Mouse (Mus musculus): ENCODE data around the gene Auts2. TPM values are rescaled to one million over a fixed set of nuclear protein-coding genes. Genes with fewer than 3 reads are reported as not detected.

Gene Auts2
- total and polyA plus RNA-seq, 3 experiments, result 16.9 to 35.7 (median 28.1) TPM

- no peaks in the 10 kb centered on the region for H3K4me1 ChIP-seq (ENCODE audit: control insufficient read depth, insufficient read depth, low read length)
- H3K27me3 ChIP-seq (ENCODE audit: control insufficient read depth, insufficient read depth, low read length), result no peaks in the 10 kb centered on the region
- H3K27ac ChIP-seq, result no peak overlapping the region
- H3K79me2 ChIP-seq (replicated peaks; ENCODE audit: control insufficient read depth, insufficient read depth, low read length), result no peaks in the 10 kb centered on the region
- intact Hi-C loops (cut with DNase I), result no loop called here
- 55% methylated on average over 10 of the region's 10 CpGs for WGBS
- no peak overlapping the region for H3K9ac ChIP-seq (ENCODE audit: low read depth, low read length)
- DNase-seq, result no peak
- no peaks in the 10 kb centered on the region; the same call in 1 of the 2 replicates for H3K36me3 ChIP-seq (ENCODE audit: control insufficient read depth, insufficient read depth, low read length)
- no peak for TF ChIP-seq EP300 (IDR thresholded peaks at IDR 0.05; ENCODE audit: insufficient read depth, low read depth, low read length)
- no peak for TF ChIP-seq CTCF (IDR thresholded peaks at IDR 0.05)
- TF ChIP-seq POLR2A (IDR thresholded peaks at IDR 0.05; ENCODE audit: insufficient read depth, low read depth, low read length), result no peak
- H3K4me3 ChIP-seq, result no peak overlapping the region
These were observed 469.3 kb downstream of the Auts2 start for GRCm38 (mm10) chr5:132073677-132074359.

- Histone ChIP-seq H3K79me2 (replicated peaks; ENCODE audit: control insufficient read depth, insufficient read depth, low read length) (no peaks in the 10 kb centered on the region), H3K4me1 (ENCODE audit: control insufficient read depth, insufficient read depth, low read length) (no peaks in the 10 kb centered on the region), H3K27me3 (ENCODE audit: control insufficient read depth, insufficient read depth, low read length) (no peaks in the 10 kb centered on the region), H3K9ac (ENCODE audit: low read depth, low read length) (no peak overlapping the region), H3K27ac (no peak overlapping the region), H3K4me3 (no peak overlapping the region), H3K36me3 (ENCODE audit: control insufficient read depth, insufficient read depth, low read length) (no peaks in the 10 kb centered on the region; the same call in 1 of the 2 replicates)
- DNase-seq, result no peak
- WGBS, result 61% methylated on average over 4 of the region's 4 CpGs
- intact Hi-C loops (cut with DNase I), result no loop called here
- TF ChIP-seq CTCF (IDR thresholded peaks at IDR 0.05) (no peak), EP300 (IDR thresholded peaks at IDR 0.05; ENCODE audit: insufficient read depth, low read depth, low read length) (no peak), POLR2A (IDR thresholded peaks at IDR 0.05; ENCODE audit: insufficient read depth, low read depth, low read length) (no peak)
These were observed 470.8 kb downstream of the Auts2 start for GRCm38 (mm10) chr5:132072356-132072755.

- Histone ChIP-seq H3K4me3 (no peak overlapping the region), H3K36me3 (ENCODE audit: control insufficient read depth, insufficient read depth, low read length) (no peaks in the 10 kb centered on the region), H3K9ac (ENCODE audit: low read depth, low read length) (no peak overlapping the region), H3K79me2 (replicated peaks; ENCODE audit: control insufficient read depth, insufficient read depth, low read length) (no peaks in the 10 kb centered on the region), H3K27ac (no peak overlapping the region), H3K27me3 (ENCODE audit: control insufficient read depth, insufficient read depth, low read length) (no peaks in the 10 kb centered on the region), H3K4me1 (ENCODE audit: control insufficient read depth, insufficient read depth, low read length) (no peaks in the 10 kb centered on the region)
- DNase-seq, result no peak
- TF ChIP-seq POLR2A (IDR thresholded peaks at IDR 0.05; ENCODE audit: insufficient read depth, low read depth, low read length) (no peak), EP300 (IDR thresholded peaks at IDR 0.05; ENCODE audit: insufficient read depth, low read depth, low read length) (no peak), CTCF (IDR thresholded peaks at IDR 0.05) (no peak)
- intact Hi-C loops (cut with DNase I), result no loop called here
- 81% methylated on average over 10 of the region's 10 CpGs for WGBS
These were observed 475.1 kb downstream of the Auts2 start for GRCm38 (mm10) chr5:132067750-132068739.

GRCm38 (mm10) chr5:132060116-132060515 lies 483.0 kb downstream of the Auts2 start:
- 93% methylated on average over 6 of the region's 6 CpGs for WGBS
- DNase-seq, result no peak
- H3K4me1 ChIP-seq (ENCODE audit: control insufficient read depth, insufficient read depth, low read length), result no peaks in the 10 kb centered on the region
- H3K79me2 ChIP-seq (replicated peaks; ENCODE audit: control insufficient read depth, insufficient read depth, low read length), result no peaks in the 10 kb centered on the region
- intact Hi-C loops (cut with DNase I), result no loop called here
- TF ChIP-seq EP300 (IDR thresholded peaks at IDR 0.05; ENCODE audit: insufficient read depth, low read depth, low read length) (no peak), POLR2A (IDR thresholded peaks at IDR 0.05; ENCODE audit: insufficient read depth, low read depth, low read length) (no peak), CTCF (IDR thresholded peaks at IDR 0.05) (peak; percentile 49)
- no peak overlapping the region for H3K4me3 ChIP-seq
- no peak overlapping the region for H3K27ac ChIP-seq
- no peaks in the 10 kb centered on the region for H3K27me3 ChIP-seq (ENCODE audit: control insufficient read depth, insufficient read depth, low read length)
- H3K9ac ChIP-seq (ENCODE audit: low read depth, low read length), result no peak overlapping the region
- H3K36me3 ChIP-seq (ENCODE audit: control insufficient read depth, insufficient read depth, low read length), result no peaks in the 10 kb centered on the region

GRCm38 (mm10) chr5:132052637-132053036 lies 490.5 kb downstream of the Auts2 start:
- H3K4me3 ChIP-seq, result no peak overlapping the region
- no peaks in the 10 kb centered on the region for H3K36me3 ChIP-seq (ENCODE audit: control insufficient read depth, insufficient read depth, low read length)
- 89% methylated on average over 13 of the region's 13 CpGs for WGBS
- no peak overlapping the region for H3K27ac ChIP-seq
- no peak for TF ChIP-seq POLR2A (IDR thresholded peaks at IDR 0.05; ENCODE audit: insufficient read depth, low read depth, low read length)
- no peak for TF ChIP-seq CTCF (IDR thresholded peaks at IDR 0.05)
- no peak for TF ChIP-seq EP300 (IDR thresholded peaks at IDR 0.05; ENCODE audit: insufficient read depth, low read depth, low read length)
- H3K9ac ChIP-seq (ENCODE audit: low read depth, low read length), result no peak overlapping the region
- no peak for DNase-seq
- intact Hi-C loops (cut with DNase I), result no loop called here
- H3K79me2 ChIP-seq (replicated peaks; ENCODE audit: control insufficient read depth, insufficient read depth, low read length), result no peaks in the 10 kb centered on the region
- H3K4me1 ChIP-seq (ENCODE audit: control insufficient read depth, insufficient read depth, low read length), result no peaks in the 10 kb centered on the region
- no peaks in the 10 kb centered on the region for H3K27me3 ChIP-seq (ENCODE audit: control insufficient read depth, insufficient read depth, low read length)

Measured in heart, adult 2 months (tissue).